In genomic region chr3:146047704-146048207, GRCm38 (mm10) we compare ENCODE assay signal across 9 mouse cellular contexts.
DNase-seq lines count a peak whose midpoint lies in the region; ATAC-seq and TF ChIP-seq lines count a peak whose summit lies in the region.
"Had no signal": no experiment of that assay in that cellular context is flagged by ENCODE, and none has a peak within 500 bp of the region (broad histone marks: within the 10 kb centered on the region; RNA-seq: fewer than 3 reads in every experiment).

No protein-coding gene starts in this region.

- ATAC-seq in heart, embryonic 11.5 days (replicated peaks; ENCODE audit: insufficient number of reproducible peaks, low FRiP score, low TSS enrichment): peak; percentile 50
- peak; percentile 81 for ATAC-seq in kidney, postnatal 0 days (replicated peaks; ENCODE audit: low FRiP score, low read depth)
- peak; percentile 49; the same call in 1 of the 2 replicates for ATAC-seq in stomach, embryonic 14.5 days (ENCODE audit: insufficient number of reproducible peaks, insufficient read depth, low FRiP score, low read depth)

- no peak overlapping the region; the same call in 1 of the 2 replicates for H3K4me3 ChIP-seq in heart, embryonic 11.5 days (ENCODE audit: low read depth, low read length)
- H3K4me3 ChIP-seq in kidney, postnatal 0 days (replicated peaks; ENCODE audit: low read depth, low read length): no peak overlapping the region
- H3K4me3 ChIP-seq in stomach, embryonic 14.5 days (ENCODE audit: low read depth, low read length): 0 out of 2 replicates have a peak overlapping the region, but pooled peaks have one; percentile 1
- H3K4me3 ChIP-seq: midbrain, embryonic 12.5 days had no signal

- no peaks in the 10 kb centered on the region for H3K27me3 ChIP-seq in heart, embryonic 11.5 days (ENCODE audit: control insufficient read depth, insufficient read depth, low read length)
- H3K27me3 ChIP-seq in kidney, postnatal 0 days (ENCODE audit: insufficient read depth, low read length): no peaks in the 10 kb centered on the region
- no peaks in the 10 kb centered on the region for H3K27me3 ChIP-seq in stomach, embryonic 14.5 days (ENCODE audit: control insufficient read depth, insufficient read depth, low read length)

- peak overlapping the region; percentile 56 for H3K4me2 ChIP-seq in heart, embryonic 11.5 days
- peak overlapping the region; percentile 16 for H3K4me2 ChIP-seq in kidney, postnatal 0 days (ENCODE audit: low read length)
- H3K4me2 ChIP-seq in stomach, embryonic 14.5 days (replicated peaks; ENCODE audit: low read depth, low read length): peak overlapping the region; percentile 13; the same call in 1 of the 2 replicates
- H3K4me2 ChIP-seq: midbrain, embryonic 12.5 days had no signal

- peak overlapping the region; percentile 55; the same call in 1 of the 2 replicates for H3K27ac ChIP-seq in heart, embryonic 11.5 days (ENCODE audit: low read depth, low read length)
- H3K27ac ChIP-seq in kidney, postnatal 0 days: peak overlapping the region; percentile 20
- H3K27ac ChIP-seq in stomach, embryonic 14.5 days (ENCODE audit: low read length): no peak overlapping the region
- H3K27ac ChIP-seq: midbrain, embryonic 12.5 days had no signal

- H3K4me1 ChIP-seq in heart, embryonic 11.5 days (ENCODE audit: control insufficient read depth, insufficient read depth, low read length): peaks cover 20% of the 10 kb centered on the region
- H3K4me1 ChIP-seq in kidney, postnatal 0 days (replicated peaks; ENCODE audit: insufficient read depth, low read length): 0 out of 2 replicates have a peak, but pooled peaks cover 9% of the 10 kb centered on the region
- H3K4me1 ChIP-seq in stomach, embryonic 14.5 days (ENCODE audit: control insufficient read depth, insufficient read depth, low read length): 0 out of 2 replicates have a peak, but pooled peaks cover 5% of the 10 kb centered on the region

- peak; percentile 24 for DNase-seq in gastrocnemius, postnatal 10 days
- DNase-seq in gastrocnemius, postnatal 25 days: no peak
- DNase-seq in ZHBTc4 (ENCODE audit: low read depth, low spot score): peak; percentile 89
- DNase-seq in kidney, postnatal 0 days (ENCODE audit: low spot score): peak; percentile 79
- peak; percentile 57 for DNase-seq in lung, postnatal 14 days
- no peak for DNase-seq in thymus, postnatal 0 days (ENCODE audit: low spot score)

- H3K9ac ChIP-seq in heart, embryonic 11.5 days (ENCODE audit: low read depth, low read length): 0 out of 2 replicates have a peak overlapping the region, but pooled peaks have one; percentile 22
- H3K9ac ChIP-seq in kidney, postnatal 0 days (ENCODE audit: low read depth, low read length): no peak overlapping the region
- H3K9ac ChIP-seq in stomach, embryonic 14.5 days (replicated peaks; ENCODE audit: low read depth, low read length): no peak overlapping the region
- H3K9ac ChIP-seq: midbrain, embryonic 12.5 days had no signal

- WGBS in heart, embryonic 11.5 days (ENCODE audit: insufficient replicate concordance): 8% methylated on average over 15 of the region's 15 CpGs
- WGBS in kidney, postnatal 0 days: 19% methylated on average over 15 of the region's 15 CpGs
- 22% methylated on average over 15 of the region's 15 CpGs for WGBS in stomach, embryonic 14.5 days

- TF ChIP-seq CTCF in kidney, postnatal 0 days (IDR thresholded peaks at IDR 0.05; ENCODE audit: low read depth): no peak

- H3K36me3 ChIP-seq in heart, embryonic 11.5 days (ENCODE audit: control insufficient read depth, insufficient read depth, low read length): no peaks in the 10 kb centered on the region
- H3K36me3 ChIP-seq in kidney, postnatal 0 days (ENCODE audit: insufficient read depth, low read length): no peaks in the 10 kb centered on the region
- H3K36me3 ChIP-seq in stomach, embryonic 14.5 days (ENCODE audit: control insufficient read depth, insufficient read depth, low read length): no peaks in the 10 kb centered on the region
- H3K36me3 ChIP-seq: midbrain, embryonic 12.5 days had no signal

- H3K9me3 ChIP-seq in heart, embryonic 11.5 days (replicated peaks; ENCODE audit: control insufficient read depth, low read length): no peaks in the 10 kb centered on the region
- H3K9me3 ChIP-seq in kidney, postnatal 0 days (replicated peaks; ENCODE audit: low read length): no peaks in the 10 kb centered on the region
- H3K9me3 ChIP-seq in stomach, embryonic 14.5 days (ENCODE audit: control insufficient read depth, low read depth, low read length): no peaks in the 10 kb centered on the region
- H3K9me3 ChIP-seq: midbrain, embryonic 12.5 days had no signal

Comparison
In these comparisons a context has a peak if more than half of its experiments do, and no peak if none do; other contexts are left out.
1. DNase-seq: peak in gastrocnemius, postnatal 10 days (single experiment), ZHBTc4 (single experiment), kidney, postnatal 0 days (single experiment) and lung, postnatal 14 days (single experiment); none in gastrocnemius, postnatal 25 days (single experiment) and thymus, postnatal 0 days (single experiment).
2. Peak in every context shown above with its lines, with median percentiles within 50 percentile points of each other: ATAC-seq and H3K4me2 ChIP-seq.